Mouse (Mus musculus): Measurements from ENCODE around the gene Tmem50a.
"Not testable (repeated sequence)": the region's sequence is repeated elsewhere in the genome, so short reads cannot be mapped to it uniquely, and the experiment has no call there.

Gene Tmem50a

GRCm38 (mm10) chr4:134923258-134924018 lies 8.6 kb upstream of the Tmem50a start, which contains the start of gene Rsrp1:
Gene Rsrp1 (plus strand): TSS chr4:134923592.
- peak; percentile 99 for DNase-seq (ENCODE audit: low read depth, low spot score)

- no peak for DNase-seq (ENCODE audit: low read depth, low spot score)
These were observed 8.1 kb upstream of the Tmem50a start for GRCm38 (mm10) chr4:134922925-134923244.

DNA sequence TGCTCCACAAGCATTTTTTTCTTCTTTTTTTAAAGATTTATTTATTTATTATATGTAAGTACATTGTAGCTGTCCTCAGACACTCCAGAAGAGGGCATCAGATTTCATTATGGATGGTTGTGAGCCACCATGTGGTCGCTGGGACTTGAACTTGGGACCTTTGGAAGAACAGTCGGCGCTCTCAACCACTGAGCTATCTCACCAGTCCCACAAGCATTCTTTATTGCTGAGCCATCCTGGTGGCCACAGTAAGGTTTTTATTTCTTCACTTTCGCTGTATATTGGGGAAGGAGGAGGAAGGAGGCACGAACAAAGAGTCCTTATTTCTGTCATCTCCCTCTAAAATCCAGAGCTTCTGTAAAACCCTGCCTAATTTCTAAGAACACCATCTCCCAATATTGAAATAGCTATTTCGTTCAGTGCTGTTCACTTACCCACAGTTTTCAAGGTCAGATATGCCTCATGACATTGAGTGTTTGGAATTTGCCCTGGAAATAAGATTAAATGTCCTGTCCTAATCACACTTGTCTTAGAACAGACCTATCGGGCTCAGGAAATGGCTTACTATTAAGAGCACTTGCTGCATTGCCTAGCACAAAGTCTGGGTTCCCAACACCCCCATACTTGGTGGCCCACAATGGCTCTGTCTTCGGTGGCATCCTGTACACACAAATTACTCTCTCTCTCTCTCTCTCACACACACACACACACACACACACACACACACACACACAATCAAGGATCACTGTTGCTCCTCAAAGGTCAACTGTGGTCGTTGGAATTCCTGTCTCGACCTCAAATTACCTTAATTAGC lies 7.5 kb upstream of the Tmem50a start:
- DNase-seq (ENCODE audit: low read depth, low spot score), result no peak

GRCm38 (mm10) chr4:134921703-134922102 lies 6.9 kb upstream of the Tmem50a start:
- no peak for DNase-seq (ENCODE audit: low read depth, low spot score)

DNA sequence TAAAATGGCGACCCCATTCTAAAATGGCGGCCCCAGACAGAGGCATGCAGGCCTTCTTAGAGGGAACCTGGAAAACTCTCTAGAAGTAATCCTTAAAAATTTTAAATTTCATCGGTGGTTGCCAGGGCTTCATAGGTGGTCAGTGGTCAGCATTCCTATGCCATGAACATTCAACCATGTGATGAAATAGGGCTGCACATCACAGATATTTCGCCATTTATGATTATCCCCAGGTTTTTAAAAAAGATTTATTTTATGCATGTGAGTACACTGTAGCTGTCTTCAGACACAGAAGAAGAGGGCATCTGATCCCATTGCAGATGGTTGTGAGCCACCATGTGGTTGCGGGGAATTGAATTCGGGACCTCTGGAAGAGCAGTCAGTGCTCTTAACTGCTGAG lies 5.8 kb upstream of the Tmem50a start:
- no peak for DNase-seq (ENCODE audit: low read depth, low spot score)

- peak; percentile 76 for DNase-seq (ENCODE audit: low read depth, low spot score)
These were observed 5.1 kb upstream of the Tmem50a start for GRCm38 (mm10) chr4:134919733-134920540.

DNA sequence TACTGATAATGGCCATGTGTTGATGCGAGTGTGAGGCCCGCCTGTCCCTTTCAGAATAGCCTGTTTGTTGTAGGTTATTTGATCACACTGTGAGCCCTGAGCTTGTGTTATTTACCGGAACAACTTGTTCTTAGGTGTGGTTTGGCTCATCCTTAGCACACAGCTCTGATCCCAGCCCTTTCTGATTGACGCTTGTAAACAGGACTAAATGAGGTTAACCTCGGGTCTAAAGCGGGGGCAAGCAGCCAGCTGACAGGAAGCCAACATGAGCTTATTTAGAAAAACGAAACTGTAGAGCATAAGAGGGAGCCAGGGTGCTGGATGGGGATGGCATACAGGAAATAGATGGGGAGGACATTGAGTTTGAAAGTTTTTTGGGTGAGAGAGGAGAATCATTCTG lies 3.6 kb upstream of the Tmem50a start:
- peak; percentile 92 for DNase-seq (ENCODE audit: low read depth, low spot score)

- DNase-seq (ENCODE audit: low read depth, low spot score), result no peak
These were observed 2.4 kb upstream of the Tmem50a start for GRCm38 (mm10) chr4:134917194-134917593.

DNA sequence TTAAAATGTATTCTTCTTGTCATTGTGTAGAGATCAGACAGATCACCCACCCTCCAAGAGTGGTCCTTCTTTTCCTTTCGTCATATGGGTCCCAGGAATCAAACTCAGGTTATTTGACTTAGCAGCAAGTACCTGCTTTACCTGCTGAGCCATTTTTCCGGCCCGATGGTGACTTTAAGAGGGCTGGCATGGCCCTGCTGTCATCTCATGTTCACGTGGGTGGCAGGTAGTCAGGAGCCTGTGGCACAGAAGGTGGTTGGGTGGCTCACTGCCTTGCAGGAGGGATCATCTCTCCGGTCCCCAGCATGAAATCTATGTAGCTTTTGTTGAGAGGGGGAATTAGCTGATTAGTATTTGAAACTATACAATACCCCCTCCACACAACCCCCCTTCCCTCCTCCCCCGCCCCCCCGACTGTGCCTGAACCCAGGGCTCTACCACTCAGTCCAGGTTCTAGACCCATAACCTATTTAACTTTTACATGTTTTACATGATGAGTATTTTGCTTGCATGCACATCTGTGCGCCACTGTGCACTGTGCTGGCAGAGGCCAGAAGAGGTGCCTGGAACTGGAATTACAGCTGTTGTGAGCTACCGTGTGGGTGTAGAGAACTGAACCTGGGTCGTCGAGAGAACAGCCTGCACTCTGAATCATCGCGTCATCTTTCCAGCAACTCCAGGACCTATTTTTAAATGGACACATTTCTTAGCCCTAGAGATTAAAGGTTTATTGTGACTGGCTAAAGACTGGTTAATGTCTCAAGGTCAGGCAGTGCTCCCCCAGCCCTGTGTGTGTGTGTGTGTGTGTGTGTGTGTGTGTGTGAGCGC lies 613 bp upstream of the Tmem50a start:
- no peak for DNase-seq (ENCODE audit: low read depth, low spot score)

DNA sequence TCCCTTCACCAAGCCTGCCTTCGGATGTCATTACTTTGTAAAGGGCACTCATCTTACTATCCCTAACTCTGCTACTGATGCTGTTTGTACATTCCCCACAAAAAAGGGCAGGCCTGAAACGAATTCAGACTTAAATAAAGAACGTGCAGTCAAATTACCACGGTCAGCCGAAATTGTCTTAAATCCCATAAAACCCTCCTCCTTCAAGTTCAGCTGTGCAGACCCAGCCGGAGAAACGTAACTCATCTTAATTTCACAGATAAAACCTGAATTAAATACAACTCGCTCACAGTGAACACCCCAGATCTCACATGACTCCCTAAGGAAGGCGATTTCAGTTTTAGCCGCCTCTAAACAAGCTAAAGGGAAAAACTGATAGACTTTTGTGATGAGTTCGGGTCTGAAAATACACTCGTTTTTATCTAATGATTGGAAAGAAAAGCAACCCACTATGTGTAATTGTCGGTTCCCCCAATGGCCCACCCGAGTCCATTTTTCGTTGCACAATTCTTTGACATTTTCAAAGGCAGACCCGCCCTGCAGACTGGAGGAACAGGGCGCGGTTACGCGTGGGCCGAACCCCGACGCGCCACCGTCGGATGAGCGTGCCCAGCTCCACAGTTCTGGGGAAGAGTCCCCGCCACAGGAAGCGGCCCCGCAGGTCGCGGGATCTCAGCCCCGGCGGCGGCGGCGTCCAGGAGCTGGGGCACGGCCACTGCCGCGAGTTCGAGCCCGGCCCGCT lies 531 bp downstream of the Tmem50a start:
- DNase-seq (ENCODE audit: low read depth, low spot score), result no peak

GRCm38 (mm10) chr4:134913413-134913812 lies 1.4 kb downstream of the Tmem50a start:
- DNase-seq (ENCODE audit: low read depth, low spot score), result peak; percentile 85

DNA sequence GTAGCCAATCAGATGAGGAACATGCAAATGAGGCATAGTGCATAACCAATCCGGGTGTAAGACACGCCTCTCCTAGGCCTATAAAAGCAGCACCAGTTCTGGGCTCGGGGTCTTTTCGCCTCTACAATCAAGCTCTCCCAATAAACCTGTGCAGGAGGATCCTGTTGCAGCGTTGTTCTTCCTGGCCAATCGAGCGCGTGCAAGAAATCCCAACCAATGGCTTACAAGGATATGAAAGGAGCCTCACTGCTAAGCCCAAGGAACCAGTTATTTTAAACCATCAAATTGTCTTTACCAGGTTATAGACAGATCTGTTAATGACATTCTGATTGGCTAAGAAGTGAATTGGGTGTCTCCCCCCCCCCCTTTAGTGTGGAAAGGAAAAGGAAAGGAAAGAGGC lies 3.4 kb downstream of the Tmem50a start:
- DNase-seq (ENCODE audit: low read depth, low spot score), result not testable (repeated sequence)

DNA sequence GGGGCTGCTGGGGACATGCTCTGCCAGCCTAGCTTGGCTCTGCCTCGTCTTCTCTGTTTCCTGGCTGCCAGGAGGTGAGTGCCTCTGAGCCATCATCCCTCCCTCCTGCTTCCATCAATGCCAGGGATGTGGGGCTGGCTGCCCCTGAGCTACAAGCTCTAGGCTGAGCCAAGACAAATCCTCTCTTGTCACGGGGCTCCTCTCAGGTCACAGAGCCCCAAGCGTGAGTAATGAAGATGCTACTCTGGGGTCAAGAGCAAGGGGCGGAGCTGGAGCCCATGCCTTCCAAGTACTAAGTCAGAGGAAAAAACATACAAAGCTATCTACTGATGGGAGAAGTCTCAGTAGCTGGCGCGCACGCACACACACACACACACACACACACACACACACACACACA lies 11.8 kb downstream of the Tmem50a start:
- DNase-seq (ENCODE audit: low read depth, low spot score), result no peak

DNA sequence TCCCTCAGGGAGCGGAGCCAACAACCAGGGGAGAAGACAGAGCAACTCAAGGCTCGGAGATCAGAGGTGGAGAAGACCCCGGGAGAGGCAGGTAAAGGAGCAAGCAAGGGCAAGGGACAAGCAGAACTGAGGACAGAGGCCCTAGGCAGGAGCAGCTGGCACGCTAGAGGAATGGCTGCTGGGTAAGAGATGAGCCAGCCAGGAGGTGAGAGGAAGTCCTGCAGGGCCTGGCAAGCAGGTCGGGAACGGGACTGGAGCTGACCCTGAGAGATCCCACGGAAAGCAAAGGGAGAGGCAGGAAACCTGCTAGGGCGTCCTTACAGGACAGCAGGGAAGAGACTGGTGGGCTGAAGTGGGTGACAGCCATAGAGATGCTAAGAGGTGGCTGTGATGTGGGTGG lies 13.7 kb downstream of the Tmem50a start:
- no peak for DNase-seq (ENCODE audit: low read depth, low spot score)

- DNase-seq (ENCODE audit: low read depth, low spot score), result no peak
These were observed 17.6 kb downstream of the Tmem50a start for GRCm38 (mm10) chr4:134897256-134897655.

GRCm38 (mm10) chr4:134892096-134892495 lies 22.7 kb downstream of the Tmem50a start:
- DNase-seq (ENCODE audit: low read depth, low spot score), result no peak

DNA sequence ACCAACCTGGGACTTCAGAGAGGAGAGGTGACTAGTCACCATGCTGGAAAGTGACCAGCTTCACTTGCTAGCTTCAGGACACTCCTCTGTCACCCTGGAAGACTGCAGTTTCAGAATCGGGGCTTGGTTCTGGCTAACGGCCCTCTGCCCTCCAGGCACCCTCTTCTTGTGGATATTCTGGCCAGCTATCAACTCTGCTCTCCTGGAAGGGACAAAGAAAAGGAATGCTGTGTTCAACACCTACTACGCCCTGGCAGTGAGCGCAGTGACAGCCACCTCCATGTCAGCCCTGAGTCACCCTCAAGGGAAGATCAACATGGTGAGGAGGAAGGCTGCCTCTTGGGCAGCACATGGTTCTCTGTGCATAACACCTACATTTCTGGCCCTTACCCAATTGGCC lies 30.5 kb downstream of the Tmem50a start:
- DNase-seq (ENCODE audit: low read depth, low spot score), result no peak

- DNase-seq (ENCODE audit: low read depth, low spot score), result no peak
These were observed 31.0 kb downstream of the Tmem50a start for GRCm38 (mm10) chr4:134883808-134884207.

- peak; percentile 46 for DNase-seq (ENCODE audit: low read depth, low spot score)
These were observed 31.6 kb downstream of the Tmem50a start for GRCm38 (mm10) chr4:134883266-134883665.

GRCm38 (mm10) chr4:134880041-134880440 lies 34.8 kb downstream of the Tmem50a start:
- peak; percentile 44 for DNase-seq (ENCODE audit: low read depth, low spot score)
